Mouse (Mus musculus) ZHBTc4 (cell line): ENCODE measurements around the gene Esyt2.
A peak's percentile ranks its signal among the peaks of the same experiment; 100 is the strongest.

Experiments used
- DNase-seq: peaks from one replicate; pipeline ENCODE4 v3.0.0-alpha.2; 2011; ENCODE audit warnings: low read depth, low spot score

Esyt2 gene

GRCm38 (mm10) chr12:116280149-116280652 is 795 bp upstream of the Esyt2 start:
- no peak for DNase-seq

GRCm38 (mm10) chr12:116281427-116282281 is 658 bp downstream of the Esyt2 start:
- peak; percentile 84 for DNase-seq

GRCm38 (mm10) chr12:116282856-116283255 is 1.9 kb downstream of the Esyt2 start:
- no peak for DNase-seq

GRCm38 (mm10) chr12:116283511-116283910 is 2.5 kb downstream of the Esyt2 start:
- no peak for DNase-seq

- no peak for DNase-seq
These were observed 12.2 kb downstream of the Esyt2 start for GRCm38 (mm10) chr12:116293185-116293584.

- DNase-seq = no peak
These were observed 12.8 kb downstream of the Esyt2 start for GRCm38 (mm10) chr12:116293599-116294292.

- DNase-seq = no peak
These were observed 18.9 kb downstream of the Esyt2 start for GRCm38 (mm10) chr12:116299906-116300305.

- no peak for DNase-seq
These were observed 21.2 kb downstream of the Esyt2 start for GRCm38 (mm10) chr12:116302181-116302580.

- DNase-seq = no peak
These were observed 25.0 kb downstream of the Esyt2 start for GRCm38 (mm10) chr12:116306042-116306441.

- DNase-seq = no peak
These were observed 26.9 kb downstream of the Esyt2 start for GRCm38 (mm10) chr12:116307870-116308269.

- DNase-seq = no peak
These were observed 27.6 kb downstream of the Esyt2 start for GRCm38 (mm10) chr12:116308612-116309011.

GRCm38 (mm10) chr12:116313816-116314215 is 32.8 kb downstream of the Esyt2 start:
- DNase-seq = no peak

- no peak for DNase-seq
These were observed 34.5 kb downstream of the Esyt2 start for GRCm38 (mm10) chr12:116315498-116315897.

- DNase-seq = no peak
These were observed 36.8 kb downstream of the Esyt2 start for GRCm38 (mm10) chr12:116317818-116318217.

- DNase-seq = no peak
These were observed 44.5 kb downstream of the Esyt2 start for GRCm38 (mm10) chr12:116325545-116325944.

GRCm38 (mm10) chr12:116326159-116326558 is 45.2 kb downstream of the Esyt2 start:
- DNase-seq = no peak

- DNase-seq = no peak
These were observed 53.3 kb downstream of the Esyt2 start for GRCm38 (mm10) chr12:116334253-116334652.

GRCm38 (mm10) chr12:116340160-116340559 is 59.2 kb downstream of the Esyt2 start:
- DNase-seq = no peak

GRCm38 (mm10) chr12:116348755-116349286 is 67.8 kb downstream of the Esyt2 start:
- no peak for DNase-seq

GRCm38 (mm10) chr12:116349376-116349775 is 68.4 kb downstream of the Esyt2 start:
- no peak for DNase-seq

- DNase-seq = no peak
These were observed 70.0 kb downstream of the Esyt2 start for GRCm38 (mm10) chr12:116351022-116351421.

- no peak for DNase-seq
These were observed 71.4 kb downstream of the Esyt2 start for GRCm38 (mm10) chr12:116352404-116352803.
